Mouse (Mus musculus) intestine, embryonic 14.5 days (tissue): ENCODE measurements around the gene Dscaml1. TPM values are rescaled to one million over a fixed set of nuclear protein-coding genes. Genes with fewer than 3 reads are reported as not detected.

Experiments
- ATAC-seq: fragments of 200-750 bp; cut with Nextera tagmentation; replicated peaks from 2 replicates; pipeline ENCODE4 v1.8.0; 2017; ENCODE audit warnings: low read depth, moderate number of reproducible peaks, moderate TSS enrichment, moderate library complexity; ENCODE audit not compliant: low FRiP score, low TSS enrichment
- DNase-seq: peaks from one replicate; pipeline ENCODE4 v3.0.0-alpha.2; 2018; ENCODE audit warnings: low spot score
- H3K27ac ChIP-seq: fragments of 300-500 bp; sonication (generic); 2 replicates; pipeline ENCODE4 v1.5.1; 2014; ENCODE audit warnings: low read depth, mild to moderate bottlenecking, control low read depth
- H3K27me3 ChIP-seq: fragments of 300-500 bp; sonication (generic); replicated peaks from 2 replicates; pipeline ENCODE4 v1.6.1; 2014; ENCODE audit warnings: low read length, control low read depth; ENCODE audit not compliant: control insufficient read depth, insufficient read depth
- H3K36me3 ChIP-seq: fragments of 300-500 bp; sonication (generic); 2 replicates; pipeline ENCODE4 v1.6.1; 2014; ENCODE audit warnings: low read length, control low read depth; ENCODE audit not compliant: control insufficient read depth, insufficient read depth
- H3K4me1 ChIP-seq: fragments of 300-500 bp; sonication (generic); replicated peaks from 2 replicates; pipeline ENCODE4 v1.6.1; 2014; ENCODE audit warnings: low read length, control low read depth, mixed read lengths; ENCODE audit not compliant: control insufficient read depth, insufficient read depth
- H3K4me2 ChIP-seq: fragments of 300-500 bp; sonication (generic); 2 replicates; pipeline ENCODE4 v1.6.1; 2014; ENCODE audit warnings: low read length
- H3K4me3 ChIP-seq: fragments of 300-500 bp; sonication (generic); 2 replicates; pipeline ENCODE4 v1.5.1; 2014; ENCODE audit warnings: low read depth, low read length, control low read depth, mixed read lengths
- H3K9ac ChIP-seq: fragments of 300-500 bp; sonication (generic); 2 replicates; pipeline ENCODE4 v1.6.1; 2014; ENCODE audit warnings: mild to moderate bottlenecking, low read length
- H3K9me3 ChIP-seq: fragments of 300-500 bp; sonication (generic); 2 replicates; pipeline ENCODE4 v1.6.1; 2016; ENCODE audit warnings: low read length, control low read depth; ENCODE audit not compliant: control insufficient read depth
- WGBS: fragments of 180-500 bp; shearing (Covaris S2); extraction: QIAGEN DNeasy Blood & Tissue Kit; methylation state at CpG from one replicate; pipeline ENCODE4 v1.1.7; 2014; 5-methylcytosine and 5-hydroxymethylcytosine counted together
- polyA plus RNA-seq: library from polyadenylated mRNA; unstranded; fragments of >200 nt; fragmentation: Nextera tagmentation; extraction: Ambion mirVana; gene quantifications from 2 replicates; pipeline ENCODE4 v1.2.1, GENCODE M21; 2014

Dscaml1 gene
- polyA plus RNA-seq, 1 experiment from 2014 or later: 0.41 TPM

GRCm38 (mm10) chr9:45389596-45389995, 36.8 kb upstream of the Dscaml1 start:
- Histone ChIP-seq H3K27me3 (no peaks in the 10 kb centered on the region), H3K4me1 (no peaks in the 10 kb centered on the region), H3K4me2 (no peak overlapping the region), H3K9ac (no peak overlapping the region), H3K27ac (no peak overlapping the region), H3K36me3 (peaks cover 22% of the 10 kb centered on the region), H3K4me3 (no peak overlapping the region), H3K9me3 (no peaks in the 10 kb centered on the region)
- DNase-seq (no peak), ATAC-seq (no peak)
- 86% methylated on average over 8 of the region's 8 CpGs for WGBS

GRCm38 (mm10) chr9:45391299-45391698, 35.1 kb upstream of the Dscaml1 start:
- Histone ChIP-seq H3K4me2 (no peak overlapping the region), H3K27me3 (no peaks in the 10 kb centered on the region), H3K36me3 (peaks cover 25% of the 10 kb centered on the region), H3K9me3 (no peaks in the 10 kb centered on the region), H3K4me3 (no peak overlapping the region), H3K4me1 (no peaks in the 10 kb centered on the region), H3K27ac (no peak overlapping the region), H3K9ac (no peak overlapping the region)
- DNase-seq: no peak
- no peak for ATAC-seq
- 60% methylated on average over 7 of the region's 7 CpGs for WGBS

GRCm38 (mm10) chr9:45395218-45395617, 31.2 kb upstream of the Dscaml1 start:
- Histone ChIP-seq H3K27me3 (no peaks in the 10 kb centered on the region), H3K4me1 (no peaks in the 10 kb centered on the region), H3K9me3 (no peaks in the 10 kb centered on the region), H3K4me3 (no peak overlapping the region), H3K4me2 (no peak overlapping the region), H3K36me3 (peaks cover 25% of the 10 kb centered on the region), H3K9ac (no peak overlapping the region), H3K27ac (no peak overlapping the region)
- WGBS: 87% methylated on average over 6 of the region's 6 CpGs
- ATAC-seq (no peak), DNase-seq (no peak)

- Histone ChIP-seq H3K9me3 (no peaks in the 10 kb centered on the region), H3K4me2 (no peak overlapping the region), H3K4me1 (no peaks in the 10 kb centered on the region), H3K27ac (no peak overlapping the region), H3K36me3 (peaks cover 25% of the 10 kb centered on the region), H3K4me3 (no peak overlapping the region), H3K9ac (no peak overlapping the region), H3K27me3 (no peaks in the 10 kb centered on the region)
- no peak for DNase-seq
- ATAC-seq: no peak
- 60% methylated on average over 3 of the region's 3 CpGs for WGBS
Measured at GRCm38 (mm10) chr9:45395796-45396195, 30.6 kb upstream of the Dscaml1 start.

- H3K27me3 ChIP-seq: no peaks in the 10 kb centered on the region
- H3K4me2 ChIP-seq: no peak overlapping the region
- ATAC-seq (no peak), DNase-seq (no peak)
- peaks cover 15% of the 10 kb centered on the region for H3K36me3 ChIP-seq
- no peak overlapping the region for H3K27ac ChIP-seq
- H3K9ac ChIP-seq: no peak overlapping the region
- H3K9me3 ChIP-seq: no peaks in the 10 kb centered on the region
- H3K4me3 ChIP-seq: no peak overlapping the region
- 60% methylated on average over 1 of the region's 1 CpGs for WGBS
- H3K4me1 ChIP-seq: no peaks in the 10 kb centered on the region
Measured at GRCm38 (mm10) chr9:45398336-45398735, 28.1 kb upstream of the Dscaml1 start.

GRCm38 (mm10) chr9:45399434-45399833, 27.0 kb upstream of the Dscaml1 start, which contains the start of gene Fxyd2:
Gene Fxyd2 (plus strand): TSS chr9:45399669.
- ATAC-seq: no peak
- peaks cover 5% of the 10 kb centered on the region; the same call in 1 of the 2 replicates for H3K36me3 ChIP-seq
- H3K4me2 ChIP-seq: no peak within 1 kb of the TSS
- WGBS: 81% methylated on average over 4 of the region's 4 CpGs
- no peak for DNase-seq
- no peak within 1 kb of the TSS for H3K4me3 ChIP-seq
- no peaks in the 10 kb centered on the region for H3K9me3 ChIP-seq
- H3K27me3 ChIP-seq: no peaks in the 10 kb centered on the region
- H3K9ac ChIP-seq: no peak within 1 kb of the TSS
- no peaks in the 10 kb centered on the region for H3K4me1 ChIP-seq
- H3K27ac ChIP-seq: no peak within 1 kb of the TSS

GRCm38 (mm10) chr9:45401851-45402250, 24.6 kb upstream of the Dscaml1 start:
- no peaks in the 10 kb centered on the region for H3K27me3 ChIP-seq
- DNase-seq: no peak
- H3K4me3 ChIP-seq: no peak overlapping the region
- no peak overlapping the region for H3K9ac ChIP-seq
- no peak overlapping the region for H3K4me2 ChIP-seq
- H3K9me3 ChIP-seq: no peaks in the 10 kb centered on the region
- H3K27ac ChIP-seq: no peak overlapping the region
- no peaks in the 10 kb centered on the region for H3K4me1 ChIP-seq
- no peak for ATAC-seq
- WGBS: 58% methylated on average over 4 of the region's 4 CpGs
- no peaks in the 10 kb centered on the region for H3K36me3 ChIP-seq

GRCm38 (mm10) chr9:45402957-45403356, 23.5 kb upstream of the Dscaml1 start:
- WGBS: 36% methylated on average over 2 of the region's 2 CpGs
- Histone ChIP-seq H3K4me3 (no peak overlapping the region), H3K27me3 (no peaks in the 10 kb centered on the region), H3K4me2 (no peak overlapping the region), H3K27ac (no peak overlapping the region), H3K4me1 (no peaks in the 10 kb centered on the region), H3K36me3 (no peaks in the 10 kb centered on the region), H3K9me3 (no peaks in the 10 kb centered on the region), H3K9ac (no peak overlapping the region)
- ATAC-seq: no peak
- no peak for DNase-seq

- DNase-seq (no peak), ATAC-seq (no peak)
- H3K4me2 ChIP-seq: no peak overlapping the region
- H3K27me3 ChIP-seq: no peaks in the 10 kb centered on the region
- no peaks in the 10 kb centered on the region for H3K9me3 ChIP-seq
- H3K9ac ChIP-seq: no peak overlapping the region
- 59% methylated on average over 5 of the region's 5 CpGs for WGBS
- H3K4me1 ChIP-seq: no peaks in the 10 kb centered on the region
- no peaks in the 10 kb centered on the region for H3K36me3 ChIP-seq
- no peak overlapping the region for H3K27ac ChIP-seq
- no peak overlapping the region for H3K4me3 ChIP-seq
Measured at GRCm38 (mm10) chr9:45405694-45406093, 20.7 kb upstream of the Dscaml1 start.
